Mouse (Mus musculus) left cerebral cortex, postnatal 36 days (tissue): ENCODE measurements around the gene Mettl23. TPM values are rescaled to one million over a fixed set of nuclear protein-coding genes. Genes with fewer than 3 reads are reported as not detected.
"Not testable (repeated sequence)": the region's sequence is repeated elsewhere in the genome, so short reads cannot be mapped to it uniquely, and the experiment has no call there.

Experiments
- DNase-seq, 2 experiments: peaks; one replicate each; pipeline ENCODE4 v3.0.0; 2021 to 2022; ENCODE audit warnings: low spot score in 2 of 2, mixed read lengths in 1 of 2
- intact Hi-C: fragments of 180-260 bp; cut with DNase I; formaldehyde crosslinking; loops from one replicate; pipeline ENCODE4 v1.15.1; 2025
- total RNA-seq, 2 experiments: library from RNA; stranded (reverse); gene quantifications; 2 replicates each; pipeline ENCODE4 v1.2.3; 2021

Gene Mettl23
- total RNA-seq, 2 experiments from 2014 or later = 24.4 to 29.5 TPM

DNA sequence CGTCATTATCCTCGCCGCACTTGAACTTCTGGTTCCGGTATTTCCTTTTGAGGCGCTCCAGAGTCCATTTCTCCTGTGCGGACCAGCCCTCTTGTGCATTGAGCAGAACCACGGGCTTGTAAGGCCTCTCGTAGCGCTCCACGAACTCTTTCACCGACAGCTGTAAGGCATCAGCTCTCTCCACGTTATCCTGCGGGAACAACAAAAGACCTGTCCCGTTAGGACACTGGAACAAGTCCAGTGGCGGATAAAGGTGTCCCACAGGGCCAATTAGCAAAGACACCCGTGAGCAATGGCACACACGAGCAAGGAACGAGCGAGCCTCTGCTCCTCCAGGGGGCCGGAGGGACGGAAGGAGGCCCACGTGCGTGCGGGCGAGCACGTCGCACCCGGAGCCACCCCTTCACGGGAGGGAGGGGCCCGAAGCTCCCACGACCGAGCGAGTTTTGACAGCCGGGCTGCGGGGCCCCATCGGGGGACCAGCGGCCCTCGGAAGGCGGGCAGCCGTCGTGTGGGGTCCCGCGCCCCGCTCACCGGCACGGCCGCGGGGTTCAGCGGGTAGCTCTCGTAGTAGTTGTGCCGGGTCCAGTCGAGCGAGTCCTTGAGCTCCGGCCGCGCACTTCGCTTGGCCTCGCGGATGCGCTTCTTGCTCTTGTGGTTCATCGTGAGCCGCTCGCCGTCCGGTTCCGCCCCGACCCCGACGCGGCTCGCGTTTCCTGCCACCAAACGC is 382 bp upstream of the Mettl23 start:
- peak; percentile 76 to 80 for DNase-seq
- intact Hi-C loops = loop anchor here (1.0 kb wide), 1 partner anchor 11 kb away; the partner anchor contains the start of gene Srsf2

DNA sequence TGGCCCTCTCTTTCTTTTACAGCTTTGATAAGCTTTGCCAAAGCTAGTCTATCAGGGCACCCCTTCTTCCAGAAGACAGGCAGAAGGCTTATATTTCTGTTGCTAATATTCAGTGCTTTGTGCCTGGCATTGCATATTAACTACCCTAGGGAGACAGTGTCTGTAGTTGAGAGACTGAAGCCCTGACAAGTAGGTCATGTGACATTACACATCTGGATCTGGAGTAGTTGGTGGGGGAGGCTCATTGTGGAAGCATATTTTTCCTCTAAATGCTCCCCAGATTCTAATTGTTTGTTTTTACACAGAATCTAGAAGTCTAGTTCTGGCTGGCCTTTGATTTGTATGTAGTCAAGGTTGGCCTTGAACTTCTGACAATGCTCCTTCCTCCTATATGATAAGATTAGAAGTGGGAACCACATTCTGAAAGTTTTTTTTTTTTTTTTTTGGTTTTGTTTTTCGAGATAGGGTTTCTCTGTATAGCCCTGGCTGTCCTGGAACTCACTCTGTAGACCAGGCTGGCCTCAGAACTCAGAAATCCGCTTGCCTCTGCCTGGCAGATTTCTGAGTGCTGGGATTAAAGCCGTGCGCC is 3.6 kb downstream of the Mettl23 start:
- intact Hi-C loops = no loop called here
- no peak for DNase-seq

DNA sequence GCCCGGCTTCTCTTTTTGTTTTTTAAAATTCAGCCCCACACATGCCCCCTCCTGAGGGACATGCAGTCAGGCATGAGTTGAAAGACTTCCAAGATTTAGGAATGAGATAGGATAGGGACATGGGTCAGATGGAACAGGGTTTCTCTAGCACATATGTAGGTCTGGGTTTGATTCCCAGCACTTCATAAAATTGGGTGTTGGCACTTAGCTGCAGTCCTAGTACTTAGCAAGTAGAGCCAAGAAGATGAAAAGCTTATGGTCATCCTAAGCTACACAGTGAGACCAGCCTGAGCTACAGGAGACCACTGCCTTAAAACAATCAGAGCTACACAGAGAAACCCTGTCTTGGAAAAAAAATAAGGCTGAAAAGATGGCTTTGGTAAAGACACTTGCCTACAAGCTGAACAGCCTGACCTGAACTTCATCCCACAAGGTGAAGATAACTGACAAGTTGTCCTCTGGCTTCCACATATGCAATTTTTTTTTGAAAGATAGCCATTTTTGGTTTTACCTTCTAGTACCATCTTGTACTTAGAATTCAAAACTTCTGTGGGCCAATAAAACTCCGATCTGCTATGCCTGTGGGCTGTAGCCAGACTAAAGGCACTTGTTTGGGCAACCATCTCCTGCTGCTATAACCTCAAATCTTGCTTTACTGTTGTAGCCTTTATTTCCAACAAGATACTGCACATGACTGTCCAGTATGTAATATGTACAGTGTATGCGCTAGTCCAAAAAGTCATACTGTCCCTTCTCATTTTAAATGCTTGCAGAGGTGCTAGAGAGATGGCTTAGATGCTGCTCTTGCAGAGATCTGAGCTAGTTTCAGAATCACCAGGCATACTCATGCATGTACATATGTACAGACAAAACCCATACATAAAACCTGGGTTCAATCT is 4.4 kb downstream of the Mettl23 start:
- DNase-seq = no peak
- intact Hi-C loops = no loop called here

DNA sequence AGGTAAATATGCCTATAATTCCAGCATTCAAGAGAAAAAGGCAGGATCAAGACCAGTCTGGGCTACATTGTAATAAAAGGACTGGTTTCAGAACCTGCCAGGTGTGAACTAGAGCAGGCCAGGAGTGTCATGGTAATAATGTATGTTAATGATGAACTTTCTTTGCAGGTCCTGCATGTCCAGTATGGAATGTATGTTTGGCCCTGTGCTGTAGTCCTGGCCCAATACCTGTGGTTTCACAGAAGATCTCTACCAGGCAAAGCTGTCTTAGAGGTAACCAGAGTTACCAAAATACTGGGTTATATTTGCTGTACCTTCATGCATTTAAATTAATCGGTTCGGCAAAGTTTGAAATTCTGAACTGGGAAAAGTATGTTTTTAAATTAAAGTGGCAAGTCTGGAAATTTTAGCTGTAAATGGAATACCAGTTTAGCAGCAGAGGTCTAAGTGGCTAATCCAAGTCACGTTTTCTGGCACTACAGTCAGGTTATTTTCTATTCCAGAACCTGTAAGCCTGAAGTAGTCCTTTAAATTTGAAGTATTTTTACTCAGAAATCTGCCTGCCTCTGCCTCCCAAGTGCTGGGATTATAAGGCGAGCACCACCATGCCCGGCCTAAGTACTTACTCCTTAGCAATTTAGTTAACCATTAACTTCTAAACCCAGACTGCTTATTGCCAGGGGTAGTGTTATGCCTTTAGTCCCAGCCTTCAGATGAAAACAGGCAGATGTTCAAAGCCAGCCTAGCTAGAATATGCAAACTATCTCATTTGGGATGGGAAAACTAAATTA is 5.2 kb downstream of the Mettl23 start:
- DNase-seq = no peak

DNA sequence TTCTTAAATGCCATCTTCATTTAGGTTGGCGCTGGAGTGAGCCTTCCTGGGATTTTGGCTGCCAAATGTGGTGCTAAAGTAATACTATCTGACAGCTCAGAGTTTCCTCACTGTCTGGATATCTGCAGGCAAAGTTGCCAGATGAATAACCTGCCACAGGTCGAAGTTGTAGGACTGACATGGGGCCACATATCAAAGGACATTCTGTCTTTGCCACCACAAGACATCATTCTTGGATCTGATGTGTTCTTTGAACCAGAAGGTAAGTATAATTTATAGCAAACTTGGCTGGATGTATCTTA is 5.8 kb downstream of the Mettl23 start:
- DNase-seq, intact Hi-C loops: not testable (repeated sequence)

More for the DNA sequence above, 5.2 kb downstream of the Mettl23 start:
- intact Hi-C loops = no loop called here

DNA sequence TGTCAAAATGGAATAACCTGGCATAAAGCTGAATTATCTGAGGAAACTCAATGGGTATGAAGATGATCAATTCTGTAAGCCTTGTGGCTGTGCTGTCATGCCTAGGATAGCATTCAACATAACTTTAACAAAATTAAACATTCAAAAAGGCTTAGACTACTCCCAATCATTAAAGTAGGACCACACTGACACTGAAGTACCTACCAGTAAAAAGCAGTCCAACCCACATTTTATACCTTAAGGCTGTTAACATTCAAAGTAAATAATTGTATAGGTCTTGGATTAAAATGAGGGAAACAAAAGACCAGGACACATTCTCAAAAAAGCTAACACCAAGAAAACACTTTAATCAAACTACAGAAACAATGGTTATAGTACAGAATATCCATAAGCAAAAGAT is 6.5 kb downstream of the Mettl23 start:
- intact Hi-C loops = no loop called here
- no peak for DNase-seq

DNA sequence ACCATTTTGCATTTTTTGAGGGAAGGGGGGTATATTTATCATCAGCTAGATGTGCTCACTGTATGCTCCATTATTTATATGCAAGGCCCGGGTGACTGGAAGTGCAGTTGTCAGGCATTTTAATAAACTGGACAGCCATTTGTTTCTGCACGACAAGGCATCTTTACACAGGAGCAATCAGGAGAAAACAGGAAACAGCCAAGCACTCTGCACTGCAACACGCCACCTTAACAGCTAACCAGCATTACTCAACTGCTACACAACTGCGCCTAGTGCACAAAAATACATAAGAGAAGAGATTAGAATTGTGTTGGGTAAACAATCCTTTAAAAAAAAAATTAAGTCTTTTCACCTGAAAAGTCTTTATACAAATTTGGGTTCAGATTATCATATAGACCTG is 7.0 kb downstream of the Mettl23 start:
- intact Hi-C loops = no loop called here

DNA sequence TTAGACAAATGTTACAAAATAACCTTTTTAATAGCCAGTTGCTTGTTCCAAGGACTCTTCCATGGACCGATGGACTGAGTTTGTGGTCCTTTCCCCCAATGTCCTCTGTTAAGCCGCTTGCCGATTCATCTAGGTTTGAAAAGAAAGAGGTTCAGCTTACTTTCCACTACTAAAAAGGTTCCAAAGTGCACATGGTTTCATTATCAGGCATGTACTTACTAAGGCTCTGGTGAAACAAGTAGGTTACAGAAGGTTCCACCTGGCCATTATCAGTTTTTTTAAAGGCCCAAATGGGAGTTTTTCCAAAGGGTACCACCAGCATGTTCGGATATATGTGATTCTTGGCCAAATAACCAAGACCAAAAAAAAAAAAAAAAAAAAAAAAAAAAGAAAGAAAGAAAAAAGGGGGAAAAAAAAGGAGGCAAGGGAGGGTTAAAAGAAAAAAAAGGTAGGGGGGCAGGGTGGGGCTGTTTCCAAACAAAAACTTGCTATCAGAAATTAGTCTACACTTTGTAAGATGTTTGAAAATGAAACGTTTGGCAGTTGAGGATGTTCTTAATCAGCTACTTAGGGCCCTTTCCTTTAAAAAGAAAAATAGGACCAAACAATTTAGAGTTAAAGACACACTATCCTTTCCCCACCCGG is 7.9 kb downstream of the Mettl23 start:
- intact Hi-C loops = no loop called here
- DNase-seq = no peak

More for the DNA sequence above, 7.0 kb downstream of the Mettl23 start:
- DNase-seq = no peak

DNA sequence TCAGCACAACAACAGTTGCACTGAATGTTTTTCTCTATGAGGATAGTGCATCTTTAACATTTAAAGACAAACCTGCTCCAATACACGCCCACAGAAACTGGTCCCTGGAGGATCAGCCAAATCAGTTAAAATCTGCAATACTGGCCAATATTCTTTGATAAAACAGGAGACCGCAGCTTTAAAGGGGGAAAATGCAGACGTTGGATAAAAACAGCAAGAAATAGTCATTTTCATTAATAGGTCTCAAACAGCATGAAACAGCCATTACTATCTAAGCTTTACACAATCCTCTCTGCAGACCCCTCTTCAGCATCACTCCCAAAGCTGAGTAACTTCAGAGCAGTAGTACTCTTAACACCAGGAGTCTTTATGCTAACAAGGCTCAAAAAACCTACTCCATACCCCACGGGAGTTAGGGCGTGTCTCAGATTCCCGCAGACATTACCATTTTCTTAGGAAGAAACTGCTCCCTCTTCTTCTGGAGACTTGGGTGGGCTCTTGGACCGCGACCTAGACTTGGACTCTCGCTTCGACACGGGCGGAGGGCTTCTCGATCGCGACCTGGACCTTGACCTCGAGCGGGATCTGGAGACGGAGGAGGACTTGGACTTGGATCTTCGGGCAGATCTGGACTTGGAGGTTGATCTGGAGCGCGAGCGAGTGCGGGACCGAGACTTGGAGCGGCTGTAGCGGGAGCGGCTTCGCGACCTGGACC is 8.7 kb downstream of the Mettl23 start:
- intact Hi-C loops = no loop called here
- no peak for DNase-seq

DNA sequence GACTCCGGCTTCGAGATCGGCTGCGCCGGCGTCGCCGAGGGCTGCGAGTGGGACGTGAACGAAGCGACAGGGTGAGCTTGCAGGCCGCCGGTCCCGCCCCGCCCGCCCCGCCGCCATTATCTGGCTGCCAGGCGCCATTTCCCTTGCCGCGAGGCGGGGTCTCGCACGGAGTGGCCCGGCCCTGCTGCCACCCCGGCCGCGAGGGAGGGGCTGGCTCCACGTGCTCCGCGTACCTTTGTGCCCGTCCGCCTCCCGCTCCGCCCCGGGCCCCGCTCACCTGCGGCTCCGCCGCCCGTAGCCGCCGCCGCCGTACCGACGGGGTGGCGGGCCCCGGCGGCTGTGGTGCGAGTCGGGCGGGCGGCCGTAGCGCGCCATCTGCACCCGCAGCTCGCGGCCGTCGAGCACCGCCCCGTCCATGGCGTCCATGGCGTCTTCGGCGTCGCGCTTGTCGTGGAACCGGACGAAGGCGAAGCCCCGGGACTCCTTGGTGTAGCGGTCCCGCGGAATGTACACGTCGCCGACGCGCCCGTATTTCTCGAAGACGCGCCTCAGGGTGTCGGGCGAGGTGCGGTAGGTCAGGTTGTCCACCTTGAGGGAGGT is 9.3 kb downstream of the Mettl23 start, which contains the start of gene Mfsd11:
Gene Mfsd11 (plus strand): TSS at position 150 of the 600 bp plus-strand sequence.
- peak; percentile 79 to 82 for DNase-seq
- intact Hi-C loops = no loop called here

DNA sequence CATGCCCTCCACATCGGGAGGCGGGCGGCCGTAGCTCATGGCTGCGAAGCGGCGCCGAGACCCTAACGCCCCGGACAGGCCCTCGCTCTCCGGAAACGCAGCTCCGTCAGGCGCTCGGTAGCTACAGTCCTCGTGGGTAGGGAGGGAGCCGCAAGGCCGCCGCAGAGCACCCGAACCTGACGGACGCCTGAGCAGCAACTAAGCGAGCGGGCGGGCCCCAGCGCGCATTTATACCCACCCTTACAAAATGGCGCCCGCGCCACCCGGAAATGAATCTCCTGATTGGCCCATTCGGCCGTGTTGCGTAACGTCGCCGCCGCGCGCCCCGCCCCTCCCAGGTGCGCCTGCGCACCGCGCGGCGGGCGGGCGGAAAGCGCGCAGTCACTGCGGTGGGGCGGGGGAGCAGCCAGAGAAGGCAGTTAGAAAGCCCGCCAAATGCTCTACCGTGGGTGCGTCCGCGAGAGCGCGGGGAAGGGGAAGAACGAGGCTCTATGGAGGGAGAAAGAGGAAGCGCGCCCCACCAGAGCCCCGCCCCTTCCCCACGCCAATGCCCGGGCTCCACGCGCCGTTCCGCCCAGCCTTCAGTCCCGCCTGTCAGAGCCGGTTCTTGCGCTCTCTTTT is 9.9 kb downstream of the Mettl23 start, which contains the start of gene Srsf2:
Gene Srsf2 (minus strand): TSS at position 204 of the 621 bp plus-strand sequence.
- intact Hi-C loops = loop anchor here (1.0 kb wide), 1 partner anchor 10 kb away; the partner anchor contains the start of genes Jmjd6 and Mettl23
- peak; percentile 97 to 98 for DNase-seq

DNA sequence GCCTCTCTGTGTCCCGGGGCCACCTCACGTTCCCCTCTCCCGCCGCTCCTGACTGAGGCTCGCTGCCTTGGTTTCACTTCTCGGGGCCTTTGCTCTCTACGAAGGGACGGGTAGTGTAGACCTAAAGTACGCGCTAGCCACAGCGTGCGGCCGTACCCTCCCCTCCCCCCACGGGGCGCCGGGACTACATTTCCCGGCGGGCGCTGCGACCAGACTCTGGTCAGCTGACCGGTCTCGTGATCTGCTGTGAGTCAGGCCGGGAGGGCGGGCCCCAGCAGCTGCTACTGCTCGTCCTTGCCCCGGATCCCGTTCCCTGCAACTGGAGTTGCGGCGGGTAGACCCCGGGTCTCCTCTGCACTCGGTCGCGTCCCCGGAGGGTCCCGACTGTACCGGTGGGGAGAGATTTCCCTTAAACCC is 10.4 kb downstream of the Mettl23 start:
- DNase-seq = peak; percentile 98 to 99
- intact Hi-C loops = loop anchor here (1.0 kb wide), 1 partner anchor 10 kb away; the partner anchor contains the start of genes Jmjd6 and Mettl23

DNA sequence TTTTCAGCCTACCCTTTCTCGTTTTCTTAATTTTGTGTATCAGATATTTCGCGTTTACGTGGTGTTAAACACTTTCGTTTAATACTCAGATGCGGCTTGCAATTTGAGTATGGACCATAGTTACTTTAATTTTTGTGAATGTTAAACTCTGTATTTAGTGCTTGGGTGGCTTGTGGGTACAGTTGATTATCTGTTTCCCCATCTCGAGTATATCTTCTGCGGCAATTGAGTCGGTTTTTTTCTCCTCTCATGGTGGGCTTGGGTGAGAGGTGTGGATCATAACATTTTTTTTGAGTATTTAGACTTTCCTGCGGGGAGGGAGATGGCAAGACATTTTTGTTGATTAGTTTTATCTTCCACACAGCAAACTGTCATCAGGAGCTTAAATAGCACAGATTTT is 11.2 kb downstream of the Mettl23 start:
- intact Hi-C loops = no loop called here
- DNase-seq = no peak

DNA sequence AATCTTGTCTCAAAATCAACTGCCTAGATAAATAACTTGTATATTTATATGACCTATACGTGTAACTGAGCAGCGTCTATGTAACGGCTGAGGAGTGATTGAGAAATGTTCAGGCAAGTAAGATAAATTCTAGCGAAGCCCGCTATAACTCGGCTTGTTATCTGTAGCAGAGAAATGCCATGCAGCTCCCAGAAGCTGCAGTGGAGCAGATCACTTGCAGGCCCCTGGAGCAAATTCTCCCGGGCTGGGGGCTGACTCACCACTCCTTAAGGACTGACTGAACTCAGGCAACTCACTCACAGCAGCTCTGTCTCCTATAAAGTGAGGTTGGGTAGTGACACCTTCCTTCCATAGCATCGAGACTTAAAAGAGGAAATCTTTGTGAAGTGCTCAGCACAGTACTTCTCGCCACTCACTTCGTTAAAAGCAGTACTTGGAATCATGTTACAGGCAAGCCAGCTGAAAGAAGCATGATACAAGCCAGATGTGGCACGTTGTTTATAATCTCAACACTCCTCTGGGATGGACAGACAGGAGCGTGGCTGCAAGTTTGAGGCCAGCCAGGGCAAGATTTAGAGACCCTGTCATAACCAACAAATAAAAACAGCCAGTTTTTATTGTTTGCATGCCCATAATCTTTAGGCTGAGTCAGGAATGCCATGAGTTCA is 14.2 kb downstream of the Mettl23 start:
- intact Hi-C loops = no loop called here
- no peak for DNase-seq

DNA sequence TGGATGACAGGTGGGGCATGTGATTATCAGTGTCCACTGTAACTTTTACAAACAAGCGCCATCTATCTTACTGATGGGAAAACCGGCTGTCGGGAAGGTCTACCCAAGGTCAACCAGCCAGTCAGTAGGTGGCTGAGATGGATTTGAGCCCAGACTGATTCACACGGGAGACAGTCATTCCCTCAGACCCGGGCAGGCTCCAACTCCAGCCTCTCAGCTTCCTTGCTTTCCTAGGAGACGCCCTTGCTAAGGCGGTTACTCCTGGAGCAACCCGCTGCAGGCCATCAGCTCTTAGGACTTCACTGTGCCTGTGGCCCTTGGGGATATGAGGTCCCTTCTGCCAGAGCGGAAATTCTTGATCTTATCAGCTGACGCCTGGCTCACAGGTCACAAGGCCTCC is 21.4 kb downstream of the Mettl23 start:
- intact Hi-C loops = no loop called here
- no peak for DNase-seq

DNA sequence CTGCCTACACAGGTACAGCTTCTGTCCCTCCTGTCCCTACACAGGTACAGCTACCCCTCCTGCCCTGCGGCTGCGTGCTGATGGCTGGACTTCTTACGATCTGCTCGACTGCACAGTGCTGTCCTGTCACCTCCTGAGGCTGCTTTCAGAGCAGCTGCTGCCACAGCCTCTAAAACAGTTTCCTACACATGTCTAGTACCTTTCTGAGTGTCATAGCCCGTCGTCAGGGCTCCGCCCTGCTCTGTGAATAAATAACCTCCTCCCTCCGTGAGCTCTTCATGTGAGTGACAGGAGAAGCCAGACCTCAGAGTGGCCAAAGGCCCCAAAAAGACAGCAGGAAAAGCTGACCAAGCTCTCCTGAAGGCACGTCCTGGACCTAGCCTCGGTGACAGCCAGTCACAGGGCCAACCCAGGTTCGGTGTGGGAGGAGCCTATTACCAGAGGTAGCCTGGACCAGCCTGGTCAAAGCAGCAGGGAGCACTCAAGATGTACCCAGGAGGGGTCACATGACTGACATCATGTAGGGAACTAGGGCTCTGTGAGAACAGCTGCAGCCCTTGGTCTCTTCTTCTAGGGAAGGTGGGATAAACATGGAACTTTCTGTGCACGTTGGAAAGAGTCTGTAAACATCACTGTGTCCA is 23.0 kb downstream of the Mettl23 start:
- DNase-seq = no peak
- intact Hi-C loops = no loop called here

DNA sequence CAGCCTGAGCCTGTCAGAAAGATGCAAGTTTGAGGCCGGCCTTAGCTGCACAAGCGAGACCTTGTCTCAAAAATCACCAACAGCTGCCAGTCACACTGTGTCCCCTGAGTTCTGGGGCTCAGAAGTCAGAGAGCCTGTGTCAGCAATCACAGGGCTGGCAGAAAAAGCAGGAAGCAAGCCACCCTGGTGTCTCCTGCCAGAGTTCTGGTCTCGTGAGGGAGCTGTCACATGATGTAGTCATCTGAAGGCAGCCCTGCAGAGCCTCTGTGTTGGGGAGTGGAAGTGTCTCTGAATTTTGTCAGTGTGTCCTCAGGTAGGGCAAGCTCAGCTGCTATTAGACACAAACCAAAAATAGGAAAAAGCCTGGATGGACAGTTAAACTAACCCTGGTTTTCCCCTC is 25.1 kb downstream of the Mettl23 start:
- intact Hi-C loops = no loop called here
- no peak for DNase-seq
